Mouse (Mus musculus) small intestine, adult 2 months (tissue): ENCODE results near the gene Clic1.

Experiments
- CTCF ChIP-seq: fragments of 200-500 bp; IDR thresholded peaks from 2 replicates; pipeline ENCODE4 v1.5.1; 2012; ENCODE audit warnings: low read depth, mild to moderate bottlenecking, control low read depth, inconsistent platforms, low read length, moderate library complexity, mixed read lengths; ENCODE audit not compliant: insufficient replicate concordance, insufficient read length; ENCODE audit errors: extremely low read depth
- POLR2A ChIP-seq: fragments of 200-500 bp; IDR thresholded peaks from 2 replicates; pipeline ENCODE4 v1.6.1; 2012; ENCODE audit warnings: low read depth, mild to moderate bottlenecking, control low read depth, inconsistent platforms, low read length, moderate library complexity

GRCm38 (mm10) chr17:35063466-35063865 lies 13.7 kb downstream of the Clic1 start:
- TF ChIP-seq CTCF, result no peak
- no peak for TF ChIP-seq POLR2A
